Mouse (Mus musculus): ENCODE results near the gene Pqlc2.

The Pqlc2 gene

GRCm38 (mm10) chr4:139259302-139259871 is 51.1 kb downstream of the Pqlc2 start:
- DNase-seq: no peak

DNA sequence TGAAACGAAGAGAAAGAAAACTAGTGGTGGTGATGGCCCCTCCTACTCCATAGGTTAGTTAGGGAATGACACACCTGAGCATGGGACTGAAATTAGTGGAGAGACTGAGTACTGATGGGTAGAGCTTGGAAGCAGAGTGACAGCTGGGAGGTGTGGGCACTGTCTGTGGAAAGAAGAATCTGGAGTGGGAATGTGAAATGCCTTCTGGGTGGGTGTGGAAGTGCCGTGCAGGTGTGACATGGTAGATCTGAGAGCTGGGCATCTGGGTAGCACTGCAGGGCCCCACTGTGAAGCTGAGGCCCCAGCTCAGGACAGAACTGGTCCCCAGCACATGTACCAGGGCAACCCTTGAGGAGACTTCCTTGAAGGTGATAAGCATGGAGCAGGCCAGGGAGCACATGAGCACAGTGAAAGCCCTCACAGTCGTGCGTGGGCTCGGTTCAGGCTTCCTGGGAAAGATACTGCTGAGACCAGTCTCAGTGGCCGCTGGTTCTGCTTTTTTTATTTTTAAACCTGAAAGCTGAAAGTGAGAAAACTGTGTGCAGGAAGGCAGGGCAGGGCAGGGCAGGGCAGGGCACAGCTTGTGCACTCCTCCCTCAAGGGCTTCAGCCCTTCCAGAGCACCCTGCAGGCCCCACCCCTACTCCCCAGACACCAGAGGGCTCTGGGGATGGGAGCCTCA is 51.7 kb downstream of the Pqlc2 start:
- DNase-seq: no peak

DNA sequence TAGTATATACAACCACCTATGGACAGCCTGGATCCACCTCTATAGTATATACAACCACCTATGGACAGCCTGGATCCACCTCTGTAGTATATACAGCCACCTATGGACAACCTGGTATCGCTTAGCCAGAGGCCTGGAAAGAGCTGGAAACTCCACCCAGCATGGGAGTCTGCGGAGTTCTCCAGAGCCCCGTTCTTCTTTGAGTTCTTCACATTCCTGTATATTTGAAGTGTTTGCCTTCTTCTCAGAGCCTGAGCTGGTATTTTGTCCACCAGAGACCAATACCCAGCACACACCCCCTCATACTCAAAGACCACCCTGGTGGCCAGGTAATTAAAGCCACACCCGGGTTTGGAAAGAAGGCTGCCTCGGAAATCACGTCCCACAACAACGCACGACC is 53.8 kb downstream of the Pqlc2 start:
- DNase-seq: no peak

DNA sequence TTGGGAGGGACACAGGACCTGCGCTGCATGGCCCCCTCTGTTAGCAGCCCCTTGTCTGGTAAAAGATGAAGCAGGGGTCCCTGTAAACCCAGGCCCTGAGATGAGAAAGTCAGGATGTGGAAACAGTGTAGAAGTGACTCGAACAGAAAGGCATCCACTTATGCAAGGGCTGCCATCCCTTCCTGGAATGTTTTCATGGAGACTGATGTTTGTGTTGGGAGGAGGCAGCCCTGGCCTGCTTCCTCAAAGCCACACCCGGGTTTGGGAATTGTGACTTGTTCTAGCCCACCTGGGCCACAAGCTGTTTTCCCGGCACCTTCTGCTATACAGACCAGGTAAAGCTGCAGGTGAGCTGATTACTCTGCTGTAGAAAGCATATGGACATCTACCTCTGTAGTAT is 54.4 kb downstream of the Pqlc2 start:
- DNase-seq: no peak

- DNase-seq: no peak
These were observed 57.3 kb downstream of the Pqlc2 start for GRCm38 (mm10) chr4:139253206-139253605.

DNA sequence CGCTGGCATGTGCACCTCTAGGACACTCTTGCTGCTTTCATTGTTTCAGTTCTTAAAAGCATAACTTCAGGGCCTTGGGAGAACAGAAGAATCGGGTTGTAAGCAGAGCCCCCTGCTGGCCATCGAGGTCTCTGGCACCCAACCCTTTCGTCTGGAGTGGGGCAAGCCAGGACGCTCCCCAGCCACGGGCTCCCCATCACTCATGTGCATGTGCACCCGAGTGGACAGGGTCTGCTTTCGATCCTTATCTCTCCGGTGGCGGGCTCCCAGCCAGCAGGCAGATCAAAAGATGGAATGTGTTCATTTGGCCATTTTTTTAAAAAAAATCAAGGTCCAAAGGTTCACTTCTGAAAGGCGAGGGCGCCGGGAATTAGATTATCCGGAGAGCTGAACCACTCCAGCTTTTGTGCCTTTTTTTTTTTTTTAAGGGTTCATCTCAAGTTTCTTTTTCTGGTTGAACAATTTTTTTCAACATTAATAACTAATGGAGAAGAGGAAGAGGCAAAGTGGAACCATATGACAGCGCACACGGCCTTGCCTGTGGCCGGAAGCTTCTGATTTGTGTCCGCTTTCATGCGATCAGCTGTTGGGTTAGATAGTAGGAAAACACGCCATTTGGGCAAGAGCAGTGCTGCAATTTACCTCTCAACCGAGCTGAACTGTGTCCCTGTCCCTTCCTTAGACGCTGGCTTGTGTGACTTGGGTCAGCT is 58.3 kb downstream of the Pqlc2 start:
- DNase-seq: peak; percentile 91

DNA sequence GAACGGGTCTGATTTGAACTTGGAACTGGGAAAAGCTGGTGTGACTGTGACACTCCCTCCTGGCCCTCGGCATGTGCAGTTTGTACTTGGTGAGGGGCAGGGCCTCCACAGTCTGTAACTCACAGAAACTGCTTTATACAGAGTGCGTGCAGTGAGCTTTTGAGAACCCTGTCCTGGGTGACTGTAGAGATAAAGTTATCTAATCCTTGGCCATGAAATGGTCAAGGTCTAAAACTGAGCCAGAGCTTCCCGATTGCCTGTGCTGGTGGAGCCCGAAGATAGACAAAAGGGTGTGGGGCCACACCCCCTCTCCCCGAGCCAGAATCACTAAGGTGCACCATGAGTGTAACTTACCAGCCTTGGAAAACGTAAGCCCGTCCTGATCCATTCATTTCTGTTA is 59.6 kb downstream of the Pqlc2 start:
- DNase-seq: no peak

- peak; percentile 52 for DNase-seq
These were observed 60.5 kb downstream of the Pqlc2 start for GRCm38 (mm10) chr4:139250043-139250442.

GRCm38 (mm10) chr4:139248736-139249135 is 61.8 kb downstream of the Pqlc2 start:
- no peak for DNase-seq

DNA sequence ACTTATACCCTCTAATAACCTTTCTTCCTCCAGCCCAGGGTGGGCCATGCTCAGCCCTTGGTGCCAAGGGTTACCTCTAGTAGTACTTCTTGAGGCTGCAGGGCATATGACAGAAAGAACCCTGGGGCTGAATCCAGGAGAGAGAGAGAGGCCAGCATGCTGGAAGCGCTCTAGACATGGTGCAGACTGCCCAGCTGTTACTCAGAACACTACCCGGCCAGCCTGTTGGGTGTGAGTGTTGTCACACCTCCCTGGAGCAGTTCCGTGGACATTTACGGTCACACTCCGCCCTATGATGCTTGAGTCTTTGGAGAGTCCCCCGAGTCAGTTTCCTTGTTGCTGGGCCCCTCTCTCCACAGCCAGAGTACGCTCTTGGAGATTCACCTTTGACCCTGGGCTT is 62.5 kb downstream of the Pqlc2 start:
- DNase-seq: no peak

GRCm38 (mm10) chr4:139246130-139246877 is 64.2 kb downstream of the Pqlc2 start:
- no peak for DNase-seq

DNA sequence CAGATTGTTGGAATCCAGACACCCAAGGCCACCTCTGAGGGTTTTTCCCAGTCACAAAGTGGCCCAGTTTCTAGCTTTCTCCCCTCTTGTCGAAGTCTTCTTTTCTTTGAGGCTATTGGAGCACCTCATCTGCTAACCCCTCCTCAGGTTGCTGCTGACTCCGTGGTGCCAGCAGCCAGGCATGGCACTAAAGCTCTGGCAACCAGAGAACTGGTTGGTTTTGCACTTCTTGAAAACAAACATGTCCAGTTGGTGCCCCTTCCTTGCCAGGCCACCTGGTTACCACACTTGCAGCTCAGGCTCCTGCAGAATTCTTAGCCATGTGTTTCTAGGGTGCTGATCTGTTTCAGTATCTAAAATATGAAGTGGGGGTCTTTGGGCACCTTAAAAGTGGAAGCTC is 65.0 kb downstream of the Pqlc2 start:
- DNase-seq: no peak

- no peak for DNase-seq
These were observed 65.7 kb downstream of the Pqlc2 start for GRCm38 (mm10) chr4:139244766-139245165.

DNA sequence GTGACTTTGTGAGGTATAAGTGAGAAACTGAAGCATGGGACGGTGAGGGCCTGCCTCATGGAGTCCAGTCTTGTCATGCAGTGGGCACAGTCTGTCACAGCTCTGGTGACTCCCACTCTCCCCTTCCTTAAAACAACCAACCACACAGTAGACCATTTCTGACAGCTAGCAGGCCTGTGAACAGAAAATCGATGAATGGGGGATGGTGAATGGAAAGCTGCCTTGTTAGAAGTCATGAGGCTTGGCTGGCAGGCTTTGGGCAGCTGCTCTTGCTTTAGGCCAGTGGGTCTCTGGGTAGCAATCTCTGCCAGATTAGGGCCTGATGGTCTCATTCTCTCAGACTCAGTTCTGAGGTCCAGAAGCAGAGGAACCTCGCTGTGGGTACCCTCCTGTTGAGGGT is 66.3 kb downstream of the Pqlc2 start:
- DNase-seq: no peak

All from kidney, postnatal 10 days (tissue).